Mouse (Mus musculus) thymus, postnatal 10 days (tissue): ENCODE results near the gene Gm49340.
"Not testable (repeated sequence)": the region's sequence is repeated elsewhere in the genome, so short reads cannot be mapped to it uniquely, and the experiment has no call there.

Source experiments
- DNase-seq, 2 experiments: peaks; one replicate each; pipeline ENCODE4 v3.0.0; 2021; ENCODE audit warnings: low spot score in 2 of 2

The Gm49340 gene

DNA sequence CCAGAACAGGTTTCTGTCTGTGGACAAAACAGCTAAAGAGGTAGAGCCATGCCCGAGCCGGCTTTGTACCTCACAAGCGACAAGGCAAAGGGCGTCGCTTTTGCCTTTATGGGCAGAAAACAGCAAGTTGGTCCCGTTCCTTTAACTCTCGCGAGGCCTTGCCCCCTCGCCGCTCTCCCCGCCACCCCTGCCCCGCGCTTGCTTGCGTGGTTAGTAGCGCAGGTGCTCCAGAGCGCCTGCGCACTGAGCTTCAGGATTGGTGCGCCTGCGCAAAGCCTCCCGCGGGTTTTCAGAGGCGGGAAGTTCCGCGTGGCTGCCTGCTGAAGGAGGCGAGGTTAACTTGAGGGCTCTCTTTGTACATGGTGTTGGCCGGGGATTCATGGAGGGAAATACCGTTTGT, at the start of gene Gm49340, which contains the start of the genes Aspa and Spata22:
Gene Gm49340, plus strand, starts transcription at position 300 of the 400 bp plus-strand sequence.
Gene Aspa, minus strand, starts transcription at position 155 of the 400 bp plus-strand sequence.
Gene Spata22, plus strand, starts transcription at position 300 of the 400 bp plus-strand sequence.
- no peak for DNase-seq

DNA sequence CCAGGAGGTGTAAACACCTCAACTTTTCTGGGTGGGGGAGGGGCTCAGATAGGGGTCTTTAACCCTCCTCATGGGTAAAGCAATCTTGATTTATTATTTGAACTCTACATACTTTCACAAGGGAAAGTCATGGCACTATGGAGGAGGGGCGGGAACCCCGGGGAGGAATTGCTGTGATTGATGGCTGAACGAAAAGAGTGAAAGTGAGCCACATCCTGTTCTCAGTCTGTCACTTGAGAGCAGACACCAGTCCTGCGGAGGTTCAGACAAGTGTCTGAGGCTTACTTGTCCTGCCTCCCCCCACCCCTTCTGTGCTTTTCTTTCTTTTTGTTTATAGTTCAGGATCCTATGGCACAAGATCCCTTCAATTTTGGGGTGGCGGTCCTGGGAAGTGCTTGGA, 48.8 kb upstream of the Gm49340 start:
- no peak for DNase-seq

DNA sequence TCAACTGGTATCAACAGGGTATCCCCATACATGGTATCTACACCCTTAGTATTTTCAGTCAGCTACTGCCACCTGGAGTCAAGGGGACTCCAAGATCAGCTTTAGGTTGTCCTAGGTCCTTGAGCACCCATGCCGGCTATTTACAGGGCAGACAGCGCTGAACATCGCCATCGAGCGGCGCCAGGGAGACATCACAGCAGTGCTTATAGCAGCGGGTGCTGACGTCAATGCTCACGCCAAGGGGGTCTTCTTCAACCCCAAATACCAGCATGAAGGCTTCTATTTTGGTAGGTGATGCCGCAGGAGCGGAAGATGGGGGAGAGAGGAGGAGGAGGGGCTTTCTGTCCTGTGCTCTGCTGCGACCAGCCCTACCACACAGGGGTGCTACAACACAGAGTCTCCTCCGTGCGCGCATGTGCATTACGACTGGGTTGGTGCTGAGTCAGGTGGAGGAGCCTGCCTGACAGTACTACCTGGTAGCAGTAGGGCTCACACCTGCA, 48.0 kb upstream of the Gm49340 start:
- peak; percentile 12 to 32 for DNase-seq

DNA sequence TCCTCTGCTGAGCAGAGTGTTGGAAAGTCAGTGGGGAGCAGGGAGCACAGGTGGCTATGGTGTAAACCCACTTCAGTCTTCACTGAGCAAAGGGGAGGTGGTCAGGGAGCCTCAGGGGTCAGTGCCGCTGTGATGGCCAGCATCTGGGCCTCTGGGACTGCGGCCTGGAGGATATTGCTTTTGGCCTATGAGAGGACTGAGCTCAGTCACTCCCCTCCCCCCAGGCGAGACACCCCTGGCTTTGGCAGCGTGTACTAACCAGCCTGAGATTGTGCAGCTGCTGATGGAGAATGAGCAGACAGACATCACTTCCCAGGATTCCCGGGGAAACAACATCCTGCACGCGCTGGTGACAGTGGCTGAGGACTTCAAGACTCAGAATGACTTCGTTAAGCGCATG, 46.2 kb upstream of the Gm49340 start:
- DNase-seq: no peak

DNA sequence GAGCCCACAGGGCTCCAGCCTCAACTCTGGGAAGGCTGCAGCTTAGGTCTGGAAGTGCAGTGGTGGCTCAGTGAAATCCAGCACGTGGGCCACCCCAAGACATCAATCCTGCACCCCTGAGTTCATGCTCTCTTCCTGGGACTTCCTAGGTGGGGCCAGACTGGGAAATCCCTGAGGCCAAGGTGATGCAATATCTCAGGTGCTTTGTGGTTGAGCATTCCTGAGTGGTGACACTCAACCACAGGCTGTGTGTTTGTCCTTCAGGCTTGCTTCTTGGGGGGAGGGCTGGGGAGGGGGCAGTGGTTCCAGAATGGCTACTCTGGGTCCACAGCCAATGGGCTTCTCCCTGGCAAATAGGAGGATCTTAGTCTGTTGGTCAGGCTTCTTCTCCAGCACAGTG, 45.6 kb upstream of the Gm49340 start:
- DNase-seq: no peak

DNA sequence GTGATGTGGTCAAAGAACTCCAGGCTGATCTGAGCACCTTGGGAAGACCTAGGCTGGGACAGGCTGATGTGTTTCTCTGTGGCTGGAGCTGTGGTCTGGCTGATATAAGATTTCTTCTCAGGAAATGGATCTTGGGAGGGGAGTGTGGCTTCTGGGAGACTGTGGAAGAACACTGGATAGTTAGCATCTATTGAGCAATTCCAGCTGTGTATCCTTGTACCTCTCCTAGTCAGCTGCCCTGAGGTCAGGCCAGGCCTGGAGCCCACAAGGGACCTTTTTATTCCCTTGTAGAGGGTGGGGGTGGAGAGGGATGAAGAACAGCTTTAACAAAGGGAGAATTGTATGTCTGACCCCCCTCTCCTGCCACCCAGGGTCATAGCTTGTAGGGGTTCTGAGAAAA, 45.2 kb upstream of the Gm49340 start:
- DNase-seq: no peak

DNA sequence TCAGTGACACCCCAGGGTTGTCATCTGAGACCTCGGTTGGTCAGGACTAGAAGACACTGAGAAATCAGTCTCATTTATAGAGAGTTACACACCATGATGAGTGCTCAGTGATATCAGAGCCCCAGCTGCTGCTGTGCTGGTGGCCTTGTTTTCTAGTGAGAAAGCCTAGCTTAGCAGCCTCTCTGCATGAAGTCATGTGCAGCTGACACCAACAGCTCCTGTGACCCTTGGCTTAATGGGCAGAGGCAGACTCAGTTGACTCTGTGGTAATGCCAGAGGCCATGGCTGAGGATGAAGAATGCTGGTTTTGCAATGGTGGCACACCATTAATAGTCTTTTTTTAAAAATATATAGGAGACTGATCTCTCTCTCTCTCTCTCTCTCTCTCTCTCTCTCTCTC, 39.9 kb upstream of the Gm49340 start:
- no peak for DNase-seq

DNA sequence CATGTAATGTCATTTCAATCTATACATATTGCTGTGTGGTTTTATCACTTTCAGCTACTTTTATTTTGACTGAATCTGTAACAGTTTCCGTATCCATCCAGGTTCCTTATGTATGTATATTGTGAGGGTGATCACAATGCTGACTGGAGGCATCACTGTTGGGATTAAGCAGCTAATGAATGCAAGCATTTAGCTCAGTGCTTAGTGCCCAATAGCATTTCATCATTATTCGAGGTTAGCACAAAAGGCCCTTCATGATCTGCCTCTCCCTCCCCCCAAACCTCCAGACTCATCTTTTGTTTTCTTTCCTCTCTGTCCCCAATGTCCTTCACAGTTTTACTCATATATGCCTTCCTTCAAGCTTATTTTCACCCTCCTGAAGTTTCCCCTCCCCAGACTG, 26.4 kb upstream of the Gm49340 start:
- DNase-seq: no peak

DNA sequence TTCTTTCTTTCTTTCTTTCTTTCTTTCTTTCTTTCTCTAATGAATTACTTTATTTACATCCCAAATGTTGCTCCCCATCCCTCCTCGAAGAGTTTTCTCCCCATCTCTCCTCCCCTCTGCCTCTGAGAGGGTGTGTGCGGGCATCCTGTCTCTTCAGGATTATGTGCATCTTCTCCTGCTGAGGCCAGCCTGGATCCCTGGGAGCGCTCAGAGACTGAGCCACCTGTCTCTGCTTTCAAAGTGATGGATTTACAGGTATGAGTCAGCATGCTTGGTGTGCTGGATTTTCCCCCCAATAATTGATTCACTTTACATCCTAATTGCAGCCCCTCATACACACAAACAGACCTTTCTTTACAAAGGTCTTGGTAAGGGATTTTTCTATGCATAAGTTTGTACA, 13.6 kb upstream of the Gm49340 start:
- no peak for DNase-seq

DNA sequence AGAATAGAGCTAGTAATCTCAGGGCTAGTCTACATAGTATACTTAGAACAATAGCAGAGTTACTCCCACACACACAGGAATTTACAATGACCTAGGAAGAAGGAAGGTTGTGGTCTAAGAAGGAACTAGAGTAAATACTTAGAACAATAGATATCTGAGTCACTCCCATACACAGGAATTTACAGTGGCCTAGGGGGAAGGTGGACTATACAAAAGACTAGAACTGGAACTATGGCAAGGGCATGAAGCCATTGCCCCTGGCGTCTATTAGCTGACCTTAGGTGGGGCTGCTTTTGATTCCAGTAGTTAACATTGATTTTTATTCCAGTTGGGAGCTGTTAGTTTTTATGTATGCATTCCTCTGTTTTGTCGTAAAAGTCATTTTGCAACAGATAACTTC, 11.0 kb upstream of the Gm49340 start:
- not testable (repeated sequence) for DNase-seq

DNA sequence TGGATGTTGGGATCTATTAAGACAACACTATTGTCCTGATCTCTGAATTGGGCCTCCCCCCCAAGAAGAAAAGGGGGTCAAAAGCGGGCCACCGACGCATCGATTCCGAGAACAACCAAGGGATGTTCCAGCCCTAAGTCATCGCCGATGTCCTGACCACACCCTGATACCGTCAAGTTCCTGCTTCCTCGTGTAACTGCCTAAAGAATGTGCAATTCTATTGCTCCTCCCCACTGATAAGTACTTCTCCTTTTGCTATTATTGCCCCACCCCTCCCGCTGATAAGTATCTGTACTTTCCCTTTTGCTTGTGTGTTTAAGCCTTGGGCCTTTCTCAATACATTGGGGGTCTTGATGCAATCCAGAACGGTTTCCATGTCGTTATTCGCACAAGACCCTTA, 8.5 kb upstream of the Gm49340 start:
- not testable (repeated sequence) for DNase-seq

DNA sequence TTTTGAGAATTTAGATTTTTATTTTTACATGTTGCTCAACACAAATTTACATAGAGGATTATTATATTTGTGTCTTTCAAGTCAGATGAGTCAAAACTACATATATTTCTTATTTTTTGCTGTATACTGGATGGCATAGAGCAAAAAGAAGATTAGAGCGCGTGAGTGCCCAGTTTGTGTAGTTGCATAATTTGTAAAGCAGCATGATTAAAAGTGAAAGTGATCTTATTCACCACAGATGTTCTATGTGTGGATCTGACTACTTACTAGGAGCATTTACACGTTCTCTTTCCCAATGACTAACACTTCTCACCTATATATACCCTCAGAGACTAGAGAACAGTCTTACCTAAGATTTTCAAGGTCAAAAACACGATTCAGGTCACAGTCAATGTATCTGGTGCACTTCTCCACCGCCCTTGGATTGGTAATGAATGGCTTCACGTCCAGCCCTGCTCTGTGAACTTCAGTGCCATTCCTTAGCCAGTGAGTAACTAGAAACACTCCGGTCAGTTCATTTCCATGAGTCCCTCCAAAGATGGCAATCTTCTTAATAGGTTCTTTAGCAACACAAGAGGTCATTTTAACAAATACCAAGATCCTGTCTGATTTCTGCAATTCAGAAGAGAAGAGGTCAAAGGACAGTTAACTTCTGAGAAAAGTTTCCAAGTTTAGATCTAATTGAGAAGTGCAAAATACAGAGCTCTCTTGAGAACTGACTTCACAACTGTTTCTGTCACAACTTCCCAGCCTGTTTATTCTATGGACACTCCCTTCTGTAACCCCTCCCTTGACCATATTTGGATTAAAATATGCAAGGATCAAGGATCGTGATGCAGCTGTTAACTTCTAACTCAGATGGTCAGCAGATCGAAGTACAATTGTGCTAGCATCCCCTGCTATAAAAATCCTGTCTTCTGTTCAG, 5.4 kb upstream of the Gm49340 start:
- DNase-seq: no peak

DNA sequence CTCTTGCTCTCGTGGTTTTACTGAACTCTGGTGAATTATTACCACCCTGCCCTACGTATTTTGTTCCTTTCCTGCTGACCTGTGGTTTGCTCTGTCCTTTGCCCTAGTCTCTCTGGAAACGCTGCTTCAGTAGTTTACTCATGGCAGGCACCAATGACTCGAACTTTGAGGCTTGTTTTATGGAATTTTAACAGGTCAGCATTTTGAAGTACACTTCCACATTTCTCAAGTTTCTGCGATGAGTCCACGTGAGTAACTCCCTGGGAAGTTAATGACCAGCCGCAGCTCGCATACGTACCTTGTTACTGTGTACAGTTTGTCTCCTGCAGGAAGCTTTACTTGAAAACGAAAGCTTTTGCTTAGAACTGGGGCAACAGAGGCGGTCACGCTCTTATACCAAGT, 3.1 kb upstream of the Gm49340 start:
- DNase-seq: no peak

DNA sequence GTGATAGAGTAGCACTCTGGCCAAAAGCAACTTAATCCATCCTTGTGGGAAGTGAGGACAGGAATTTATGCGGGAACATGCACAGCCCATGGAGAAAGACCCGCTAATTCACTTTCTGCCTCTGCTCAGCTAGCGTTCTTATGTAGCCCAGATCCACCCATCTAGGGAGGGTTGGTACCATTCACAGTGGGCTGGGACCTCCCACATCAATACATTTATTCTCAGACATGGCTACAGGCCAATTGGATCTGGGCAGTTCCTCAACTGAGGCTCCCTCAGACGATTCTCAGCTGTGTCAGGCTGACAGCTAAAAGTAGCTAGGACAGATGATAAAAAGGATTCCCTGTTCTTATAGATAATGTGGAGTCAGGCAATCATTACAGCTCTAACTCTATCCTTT, 2.2 kb upstream of the Gm49340 start:
- no peak for DNase-seq

DNA sequence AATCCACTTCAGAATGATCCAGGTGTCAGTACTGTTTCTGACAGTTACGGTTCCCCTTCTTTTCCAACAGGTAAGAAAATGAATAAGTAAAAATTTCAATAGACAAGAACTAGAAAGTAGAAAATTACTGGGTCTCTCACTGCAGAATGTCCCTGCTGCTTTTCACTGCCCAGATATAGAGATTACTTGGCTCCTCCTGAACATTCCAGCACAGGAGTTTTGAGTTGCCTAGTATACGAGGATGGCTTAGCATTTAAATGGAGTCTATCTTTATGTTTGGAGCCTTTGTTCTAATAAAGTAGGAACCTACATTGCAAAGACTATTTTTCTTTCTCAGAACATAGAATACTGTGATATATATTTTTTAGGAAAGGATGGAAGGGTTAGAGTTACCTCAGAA, 3.8 kb downstream of the Gm49340 start:
- no peak for DNase-seq

DNA sequence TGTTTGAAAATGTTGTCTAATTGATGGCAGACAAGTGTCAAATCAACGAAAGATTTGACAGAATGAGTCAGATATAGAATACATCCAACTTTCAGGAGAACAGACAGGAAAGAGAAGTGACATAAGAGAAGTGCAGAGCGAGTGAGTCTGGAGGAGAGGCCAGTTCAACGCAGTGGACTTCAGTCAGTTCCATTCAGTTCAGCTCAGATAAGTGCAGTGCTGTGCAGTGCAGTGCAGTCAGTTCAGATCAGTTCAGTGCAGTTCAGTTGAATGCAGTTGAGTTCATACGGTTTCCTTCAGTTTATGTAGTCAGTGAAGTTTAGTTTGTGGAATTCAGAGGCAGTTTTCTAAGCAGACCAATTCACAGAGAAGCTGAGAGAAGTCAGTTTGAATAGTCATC, 7.4 kb downstream of the Gm49340 start:
- no peak for DNase-seq

DNA sequence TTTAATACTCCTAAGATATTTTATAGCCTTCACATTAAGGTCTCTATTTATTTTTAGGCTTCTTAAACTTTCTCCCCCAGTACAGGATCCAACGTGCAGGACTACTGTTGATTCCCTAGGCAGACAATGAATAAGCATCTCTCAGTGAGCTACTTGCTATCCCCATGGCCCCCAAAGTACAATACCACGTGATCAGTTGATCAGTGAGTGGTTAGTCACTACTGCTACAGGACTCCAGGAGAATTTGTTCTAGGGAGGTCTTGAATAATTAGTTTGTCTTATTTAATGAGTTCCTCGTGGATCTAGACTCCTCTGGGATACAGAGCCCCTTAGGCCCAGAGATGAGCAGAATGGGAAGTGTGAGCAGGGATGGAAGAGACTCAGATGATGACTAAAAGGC, 20.9 kb downstream of the Gm49340 start, which contains the start of gene Olfr20:
Gene Olfr20, plus strand, starts transcription at position 301 of the 400 bp plus-strand sequence.
- DNase-seq: no peak

DNA sequence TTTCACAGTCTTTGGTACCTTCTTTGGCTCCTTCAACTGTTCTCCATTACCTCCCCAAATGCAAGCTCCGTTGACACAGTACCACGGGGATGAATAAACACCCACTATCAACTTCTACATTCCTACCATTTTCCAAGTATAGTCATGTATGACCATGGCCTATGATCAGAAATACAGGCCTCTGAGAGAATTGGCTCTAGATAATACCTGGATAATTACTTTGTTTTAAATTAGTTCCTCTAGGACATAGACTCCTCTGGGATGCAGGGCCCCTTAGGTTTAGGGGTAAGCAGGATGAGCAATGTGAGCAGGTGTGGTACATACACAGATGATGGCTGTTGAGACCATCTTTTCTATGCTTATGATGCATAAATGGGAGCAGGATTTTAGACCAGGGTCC, 41.4 kb downstream of the Gm49340 start, which contains the start of gene Olfr376:
Gene Olfr376, plus strand, starts transcription at position 301 of the 400 bp plus-strand sequence.
- DNase-seq: no peak

DNA sequence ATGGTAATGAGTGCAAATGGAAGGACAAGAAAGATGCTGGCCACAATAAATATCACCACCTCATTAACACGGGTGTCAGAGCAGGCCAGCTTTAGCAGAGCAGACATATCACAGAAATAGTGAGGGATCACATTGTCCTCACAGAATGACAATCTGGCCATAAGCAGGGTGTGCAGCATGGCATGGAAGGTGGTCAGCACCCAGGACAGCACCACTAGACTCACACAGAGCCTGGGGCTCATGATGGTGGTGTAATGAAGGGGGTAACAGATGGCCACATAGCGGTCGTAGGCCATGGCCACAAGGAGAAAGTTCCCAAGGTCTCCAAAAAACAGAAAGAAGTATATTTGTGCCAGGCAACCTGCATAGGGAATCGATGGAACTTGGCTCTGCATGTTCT, 65.8 kb downstream of the Gm49340 start:
- no peak for DNase-seq

DNA sequence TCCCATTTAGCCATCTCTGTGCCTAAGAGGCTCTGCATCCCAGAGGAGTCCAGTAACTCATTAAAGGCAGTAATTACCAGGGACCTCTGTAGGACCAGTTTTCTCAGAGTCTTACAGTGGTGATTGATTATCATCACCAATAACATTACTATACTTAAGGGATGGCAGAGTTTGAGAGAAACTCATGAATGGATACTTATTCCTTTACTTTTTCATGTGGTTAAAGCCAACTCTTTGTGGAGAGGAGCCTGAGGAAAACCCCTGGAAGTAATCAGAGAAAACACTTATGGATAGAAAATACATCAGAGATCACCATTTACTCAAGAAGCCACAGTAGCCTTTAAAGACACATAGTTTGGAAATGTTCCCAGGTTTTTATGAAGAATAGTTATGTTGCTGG, 70.0 kb downstream of the Gm49340 start, which contains the start of gene Olfr1:
Gene Olfr1, minus strand, starts transcription at position 101 of the 400 bp plus-strand sequence.
- no peak for DNase-seq
